Mouse (Mus musculus) layer of hippocampus, adult 2 months (tissue): ENCODE data around the gene Ankrd65. TPM values are rescaled to one million over a fixed set of nuclear protein-coding genes. Genes with fewer than 3 reads are reported as not detected.

Experiments used
- DNase-seq, 2 experiments: peaks; one replicate each; pipeline ENCODE4 v3.0.0; 2022; ENCODE audit warnings: low spot score in 2 of 2
- H3K27ac ChIP-seq: fragments of 200-600 bp; 2 replicates; pipeline ENCODE4 v1.8.1; 2022
- H3K4me3 ChIP-seq: fragments of 200-600 bp; 2 replicates; pipeline ENCODE4 v1.8.1; 2022; ENCODE audit warnings: mild to moderate bottlenecking
- CTCF ChIP-seq: fragments of 200-600 bp; conservative IDR thresholded peaks from 2 replicates; pipeline ENCODE4 v1.8.1; 2022; ENCODE audit warnings: antibody characterized with exemption, mild to moderate bottlenecking, moderate library complexity
- total RNA-seq, 2 experiments: library from RNA; stranded (reverse); gene quantifications; 2 replicates each; pipeline ENCODE4 v1.2.3; 2021

Gene Ankrd65
- total RNA-seq, 2 experiments from 2014 or later: 0.32 TPM; not detected in 1

- TF ChIP-seq CTCF: no peak
- DNase-seq: peak; percentile 91 to 96
- Histone ChIP-seq H3K27ac (peak overlapping the region; percentile 87), H3K4me3 (peak overlapping the region; percentile 97)
These were observed 13.3 kb downstream of the Ankrd65 start for GRCm38 (mm10) chr4:155803340-155804041.

GRCm38 (mm10) chr4:155807841-155808240 lies 17.6 kb downstream of the Ankrd65 start:
- H3K27ac ChIP-seq: no peak overlapping the region
- no peak for TF ChIP-seq CTCF

GRCm38 (mm10) chr4:155811929-155812664 lies 21.9 kb downstream of the Ankrd65 start, which contains the start of gene Ccnl2:
Gene Ccnl2 (plus strand): TSS chr4:155812489.
- peak; percentile 92 to 94 for DNase-seq
- Histone ChIP-seq H3K27ac (peak within 1 kb of the TSS; percentile 96), H3K4me3 (peak within 1 kb of the TSS; percentile 98)
- TF ChIP-seq CTCF: 0 out of 2 replicates have a peak, but pooled peaks have one; percentile 5

More at GRCm38 (mm10) chr4:155807841-155808240, 17.6 kb downstream of the Ankrd65 start:
- DNase-seq: no peak
- no peak overlapping the region for H3K4me3 ChIP-seq

- Histone ChIP-seq H3K27ac (peak overlapping the region; percentile 96), H3K4me3 (peak overlapping the region; percentile 98)
- peak in 1 of 2 experiments; percentile 15 for DNase-seq
- TF ChIP-seq CTCF: no peak
These were observed 22.5 kb downstream of the Ankrd65 start for GRCm38 (mm10) chr4:155812665-155813181.

GRCm38 (mm10) chr4:155817533-155817932 lies 27.3 kb downstream of the Ankrd65 start:
- peak in 1 of 2 experiments; percentile 9 for DNase-seq
- Histone ChIP-seq H3K4me3 (no peak overlapping the region), H3K27ac (no peak overlapping the region)
- no peak for TF ChIP-seq CTCF

- TF ChIP-seq CTCF: peak; percentile 67
- no peak for DNase-seq
- H3K4me3 ChIP-seq: no peak overlapping the region
- no peak overlapping the region for H3K27ac ChIP-seq
These were observed 30.8 kb downstream of the Ankrd65 start for GRCm38 (mm10) chr4:155821025-155821424.

GRCm38 (mm10) chr4:155823443-155823842 lies 33.2 kb downstream of the Ankrd65 start:
- TF ChIP-seq CTCF: no peak
- no peak for DNase-seq
- H3K4me3 ChIP-seq: no peak overlapping the region
- peak overlapping the region; percentile 12; the same call in 1 of the 2 replicates for H3K27ac ChIP-seq

- no peak for TF ChIP-seq CTCF
These were observed 39.6 kb downstream of the Ankrd65 start for GRCm38 (mm10) chr4:155829866-155830265.

GRCm38 (mm10) chr4:155830596-155830995 lies 40.4 kb downstream of the Ankrd65 start:
- peak overlapping the region; percentile 86 for H3K4me3 ChIP-seq
- TF ChIP-seq CTCF: no peak
- DNase-seq: no peak
- H3K27ac ChIP-seq: peak overlapping the region; percentile 94; the same call in 1 of the 2 replicates

More at GRCm38 (mm10) chr4:155829866-155830265, 39.6 kb downstream of the Ankrd65 start:
- H3K4me3 ChIP-seq: no peak overlapping the region
- H3K27ac ChIP-seq: no peak overlapping the region
- DNase-seq: no peak

- H3K4me3 ChIP-seq: peak within 1 kb of the TSS; percentile 86
- peak; percentile 79 for TF ChIP-seq CTCF
These were observed 41.0 kb downstream of the Ankrd65 start, which contains the start of gene Aurkaip1 for GRCm38 (mm10) chr4:155831205-155831766. Gene Aurkaip1 (plus strand): TSS chr4:155831272.

GRCm38 (mm10) chr4:155831831-155832230 lies 41.6 kb downstream of the Ankrd65 start:
- TF ChIP-seq CTCF: no peak
- Histone ChIP-seq H3K27ac (peak overlapping the region; percentile 94), H3K4me3 (peak overlapping the region; percentile 86)
- peak in 1 of 2 experiments; percentile 37 for DNase-seq

More at GRCm38 (mm10) chr4:155831205-155831766, 41.0 kb downstream of the Ankrd65 start, which contains the start of gene Aurkaip1:
- peak; percentile 94 to 96 for DNase-seq
- H3K27ac ChIP-seq: peak within 1 kb of the TSS; percentile 94

- DNase-seq: no peak
- TF ChIP-seq CTCF: no peak
- peak overlapping the region; percentile 86 for H3K4me3 ChIP-seq
- peak overlapping the region; percentile 94 for H3K27ac ChIP-seq
These were observed 42.1 kb downstream of the Ankrd65 start for GRCm38 (mm10) chr4:155832321-155832720.
